20 mouse cellular contexts compared by ENCODE assay signal in the genomic region with DNA sequence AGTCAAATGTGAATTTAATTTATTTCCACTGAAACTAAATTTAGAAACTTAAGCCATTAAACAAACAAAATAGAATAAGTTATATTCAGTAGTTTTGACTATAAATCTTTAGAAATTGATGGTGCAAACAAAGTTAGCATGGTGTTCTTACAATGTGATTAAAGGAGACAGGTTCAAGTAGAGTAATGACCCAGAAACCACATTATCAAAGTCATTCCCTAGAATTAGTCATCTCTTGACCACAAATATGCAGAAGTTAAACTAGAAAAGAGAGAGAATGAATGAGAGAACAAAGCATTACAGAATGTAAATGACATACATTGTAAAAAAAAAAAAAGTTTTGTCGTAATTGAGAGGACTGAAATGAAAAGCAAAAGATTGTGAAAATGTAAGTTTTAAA.
A peak's percentile ranks its signal among the peaks of the same experiment; 100 is the strongest.
DNase-seq lines count a peak whose midpoint lies in the region; TF ChIP-seq lines count a peak whose summit lies in the region.
"Had no signal": no experiment of that assay in that cellular context is flagged by ENCODE, and none has a peak within 500 bp of the region (broad histone marks: within the 10 kb centered on the region; RNA-seq: fewer than 3 reads in every experiment).

No protein-coding gene starts in this region.

- no peak for TF ChIP-seq CTCF in C2C12 (IDR thresholded peaks at IDR 0.05; ENCODE audit: control insufficient read depth, insufficient read depth, insufficient read length)

- H3K79me2 ChIP-seq in C2C12 (ENCODE audit: control insufficient read depth, insufficient read depth): no peaks in the 10 kb centered on the region

- H3K79me3 ChIP-seq in C2C12 (ENCODE audit: low read depth): no peaks in the 10 kb centered on the region

- H3K4me3 ChIP-seq in C2C12 (ENCODE audit: insufficient read depth, poor library complexity, severe bottlenecking): no peak overlapping the region
- H3K4me3 ChIP-seq: embryonic facial prominence, embryonic 10.5 days; embryonic facial prominence, embryonic 12.5 days; forebrain, embryonic 13.5 days; forebrain, embryonic 15.5 days had no signal

- peak; percentile 11 for DNase-seq in MEL-GATA-1-ER (ENCODE audit: extremely low read depth, low read depth)
- no peak for DNase-seq in spleen, adult 12 weeks (ENCODE audit: low spot score)
- DNase-seq in embryo, embryonic 10 days (ENCODE audit: low spot score): no peak
- DNase-seq in urinary bladder, adult 2 months (ENCODE audit: low spot score): no peak
- DNase-seq: adrenal gland, adult 8-10 months; adrenal gland, postnatal 14 days; adrenal gland, postnatal 36 days; B cell, adult 2 months; cerebellum, adult 11-12 months; cerebellum, adult 2 months; cerebellum, adult 9-10 months; cerebellum, postnatal 14 days; cerebellum, postnatal 36 days; forebrain, postnatal 0 days had no signal

- no peaks in the 10 kb centered on the region for H3K27me3 ChIP-seq in C2C12 (ENCODE audit: control insufficient read depth, insufficient read depth, insufficient read length)
- H3K27me3 ChIP-seq: embryonic facial prominence, embryonic 12.5 days; forebrain, embryonic 13.5 days; forebrain, embryonic 15.5 days; Patski had no signal

- H3K36me3 ChIP-seq in C2C12 (ENCODE audit: control insufficient read depth, insufficient read depth): no peaks in the 10 kb centered on the region
- H3K36me3 ChIP-seq: embryonic facial prominence, embryonic 10.5 days; embryonic facial prominence, embryonic 12.5 days; forebrain, embryonic 15.5 days had no signal

- H3ac ChIP-seq in C2C12 (ENCODE audit: control insufficient read depth, insufficient read length, low read depth): no peak overlapping the region

TF ChIP-seq in C2C12, 6 proteins besides CTCF, POLR2A, EP300 and RAD21:
- TF ChIP-seq USF1 (IDR thresholded peaks at IDR 0.05; ENCODE audit: low read depth) (no peak), MYOG (IDR thresholded peaks at IDR 0.05; ENCODE audit: control insufficient read depth, extremely low read depth, insufficient read length) (no peak), FOSL1 (IDR thresholded peaks at IDR 0.05; ENCODE audit: insufficient read depth, low read length, poor library complexity, severe bottlenecking) (peak; percentile 56), CEBPB (IDR thresholded peaks at IDR 0.05; ENCODE audit: low read depth) (no peak), MYOD1 (IDR thresholded peaks at IDR 0.05; ENCODE audit: control insufficient read depth, insufficient read length, low read depth) (no peak)
TF ChIP-seq in C2C12: peak in this region for 1.
